Mouse (Mus musculus) myocyte (in vitro differentiated cells): ENCODE data around the gene Gimap5.

ENCODE experiments used
- E2F4 ChIP-seq: IDR thresholded peaks from one replicate; pipeline ENCODE4 v1.6.1; 2011; ENCODE audit warnings: mild to moderate bottlenecking, control low read depth, moderate library complexity; ENCODE audit not compliant: insufficient read depth
- MAX ChIP-seq: IDR thresholded peaks from one replicate; pipeline ENCODE4 v1.6.1; 2011; ENCODE audit warnings: low read depth, mild to moderate bottlenecking, control low read depth
- MYOD1 ChIP-seq, 3 experiments: IDR thresholded peaks; one replicate each; pipeline ENCODE4 v1.6.1; 2011; ENCODE audit warnings: control low read depth in 2 of 3, low read depth in 2 of 3, mild to moderate bottlenecking in 2 of 3, moderate library complexity in 1 of 3; ENCODE audit not compliant: insufficient read length in 2 of 3, control insufficient read depth in 1 of 3
- MYOG ChIP-seq, 3 experiments: IDR thresholded peaks; one replicate each; pipeline ENCODE4 v1.6.1; 2011; ENCODE audit warnings: control low read depth in 2 of 3, low read depth in 2 of 3, mild to moderate bottlenecking in 2 of 3; ENCODE audit not compliant: insufficient read length in 2 of 3, control insufficient read depth in 1 of 3, insufficient read depth in 1 of 3
- POLR2A ChIP-seq: IDR thresholded peaks from one replicate; pipeline ENCODE4 v1.6.1; 2011; ENCODE audit warnings: low read depth, mild to moderate bottlenecking, control low read depth, moderate library complexity; ENCODE audit not compliant: insufficient read length
- POLR2AphosphoS2 ChIP-seq: IDR thresholded peaks from one replicate; pipeline ENCODE4 v1.6.1; 2011; ENCODE audit warnings: low read depth, control low read depth; ENCODE audit not compliant: insufficient read length
- SRF ChIP-seq: IDR thresholded peaks from one replicate; pipeline ENCODE4 v1.6.1; 2011; ENCODE audit warnings: low read depth; ENCODE audit not compliant: control insufficient read depth, insufficient read length
- TCF12 ChIP-seq: IDR thresholded peaks from one replicate; pipeline ENCODE4 v1.6.1; 2011; ENCODE audit warnings: mild to moderate bottlenecking, control low read depth; ENCODE audit not compliant: poor library complexity, insufficient read depth, severe bottlenecking
- TCF3 ChIP-seq: IDR thresholded peaks from one replicate; pipeline ENCODE4 v1.6.1; 2011; ENCODE audit warnings: low read depth, control low read depth; ENCODE audit not compliant: insufficient read length
- USF1 ChIP-seq: IDR thresholded peaks from one replicate; pipeline ENCODE4 v1.6.1; 2011; ENCODE audit warnings: low read depth, mild to moderate bottlenecking, control low read depth, moderate library complexity

DNA sequence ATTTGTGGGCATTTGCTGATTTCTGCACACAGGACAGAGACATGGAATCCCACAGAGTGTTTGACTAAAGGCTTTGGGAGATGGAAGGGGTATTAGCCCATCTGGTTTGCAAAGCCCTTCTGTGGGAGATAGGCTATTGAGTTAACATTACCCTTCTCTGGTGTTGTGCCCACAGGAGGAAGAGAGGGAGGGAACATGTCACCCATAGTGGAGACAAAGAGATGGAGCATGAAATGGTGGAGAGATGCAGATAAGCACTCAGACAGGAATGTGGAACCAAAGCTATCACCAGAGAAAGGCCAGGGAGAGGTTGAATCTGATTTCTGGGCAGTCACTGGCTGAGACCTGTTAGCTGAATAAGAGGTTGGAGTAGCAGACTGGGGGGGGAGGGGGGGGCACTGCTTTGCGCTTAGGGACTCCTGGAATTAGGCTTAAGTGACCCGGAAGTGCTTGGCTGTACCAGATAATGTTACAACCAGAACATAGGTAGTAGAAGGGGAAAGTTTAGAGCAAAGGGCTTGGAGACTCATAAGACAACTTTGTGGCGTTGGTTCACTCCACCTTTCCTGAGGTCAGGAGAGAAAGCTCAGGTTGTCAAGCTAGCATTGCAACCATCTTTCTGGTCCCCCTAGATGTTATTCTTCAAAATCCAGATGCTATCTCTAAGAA, 5.4 kb upstream of the Gimap5 start:
- TF ChIP-seq USF1 (no peak), POLR2A (no peak), TCF12 (no peak), E2F4 (no peak), MYOD1 (IDR thresholded peaks at IDR 0.05; ENCODE audit: control insufficient read depth in 1 of 3, insufficient read length in 2 of 3, low read depth in 2 of 3) (no peak), TCF3 (no peak), MYOG (IDR thresholded peaks at IDR 0.05; ENCODE audit: control insufficient read depth in 1 of 3, insufficient read depth in 1 of 3, insufficient read length in 2 of 3, low read depth in 2 of 3) (no peak), POLR2AphosphoS2 (no peak), SRF (no peak), MAX (no peak)
